Mouse (Mus musculus): Measurements from ENCODE around the gene Arl2. TPM values are rescaled to one million over a fixed set of nuclear protein-coding genes. Genes with fewer than 3 reads are reported as not detected.

The Arl2 gene
- total and polyA plus RNA-seq, 3 experiments, result 47.2 to 111 TPM; not detected in 1

DNA sequence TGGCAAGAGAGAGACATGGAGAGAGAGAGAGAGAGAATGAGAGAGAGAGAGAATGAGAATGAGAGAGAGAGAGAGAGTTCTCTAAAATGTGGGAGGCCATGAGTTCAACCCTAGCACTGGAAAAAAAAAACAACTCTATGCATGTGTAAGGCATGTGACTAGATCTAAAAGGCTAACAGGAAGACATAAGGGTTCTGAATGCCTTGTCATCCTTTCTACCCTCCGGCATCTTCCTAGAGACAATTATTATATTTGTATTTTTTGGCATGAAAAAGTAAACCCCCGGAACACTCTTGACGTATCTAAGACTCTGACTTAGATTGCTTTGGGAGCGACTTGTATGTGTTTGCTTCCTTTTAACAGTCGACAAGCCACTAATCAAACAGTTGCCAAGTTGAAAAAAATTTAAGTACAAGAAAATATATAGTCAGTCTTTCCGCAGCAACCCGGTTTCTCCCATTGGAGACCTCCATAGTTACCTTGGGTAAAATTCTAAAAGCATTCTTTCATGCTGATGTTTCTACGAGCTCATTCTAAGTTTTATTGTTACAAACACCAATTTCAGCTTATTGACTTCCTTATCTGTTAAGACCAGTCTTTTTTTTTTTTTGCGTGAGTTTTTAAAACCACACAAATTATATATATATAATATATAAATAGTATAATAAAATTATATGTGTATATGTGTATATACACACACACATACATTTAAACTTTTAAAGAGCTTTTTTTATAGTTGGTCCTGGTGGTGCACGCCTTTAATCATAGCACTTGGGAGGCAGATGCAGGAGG lies 14.4 kb downstream of the Arl2 start (continued):
- no peak for TF ChIP-seq POLR2AphosphoS5 (IDR thresholded peaks at IDR 0.05; ENCODE audit: borderline replicate concordance, low read depth, low read length)
- TF ChIP-seq SMC3 (IDR thresholded peaks at IDR 0.05; ENCODE audit: low read depth, low read length), result no peak
- no peak for TF ChIP-seq CTCF (IDR thresholded peaks at IDR 0.05 in 2 of 3, conservative IDR thresholded peaks at IDR 0.05 in 1 of 3; ENCODE audit: control insufficient read depth in 1 of 3, insufficient read depth in 1 of 3, low read depth in 2 of 3, low read length in 3 of 3, poor library complexity in 1 of 3, severe bottlenecking in 1 of 3)
- no peak for TF ChIP-seq UBTF (IDR thresholded peaks at IDR 0.05; ENCODE audit: borderline replicate concordance, insufficient read depth, low read depth, low read length)
- no peak for TF ChIP-seq KAT2A (conservative IDR thresholded peaks at IDR 0.05; ENCODE audit: low read depth, low read length)
- no peak for TF ChIP-seq POLR2A (IDR thresholded peaks at IDR 0.05; ENCODE audit: control insufficient read depth in 1 of 2, insufficient read depth in 1 of 2, low read depth in 1 of 2, low read length in 2 of 2, poor library complexity in 1 of 2)
- TF ChIP-seq POLR2AphosphoS2 (IDR thresholded peaks at IDR 0.05; ENCODE audit: low read length), result no peak
- no peak for TF ChIP-seq TBP (IDR thresholded peaks at IDR 0.05; ENCODE audit: low read depth, low read length)
- TF ChIP-seq TAL1 (IDR thresholded peaks at IDR 0.05; ENCODE audit: low read length), result no peak
- TF ChIP-seq SIN3A (IDR thresholded peaks at IDR 0.05; ENCODE audit: low read length), result peak; percentile 71
- TF ChIP-seq JUND (IDR thresholded peaks at IDR 0.05; ENCODE audit: low read depth, low read length), result no peak
- no peak for TF ChIP-seq TCF12 (IDR thresholded peaks at IDR 0.05; ENCODE audit: low read depth, low read length)
- no peak for TF ChIP-seq MAFK (IDR thresholded peaks at IDR 0.05; ENCODE audit: borderline replicate concordance, low read depth, low read length)
- peak; percentile 11; the same call in 1 of the 2 replicates for TF ChIP-seq NELFE (IDR thresholded peaks at IDR 0.05; ENCODE audit: low read depth, low read length)
- TF ChIP-seq CHD1 (IDR thresholded peaks at IDR 0.05; ENCODE audit: low read depth, low read length), result peak; percentile 91; the same call in 1 of the 2 replicates
- peak; percentile 68 for TF ChIP-seq USF1 (IDR thresholded peaks at IDR 0.05; ENCODE audit: low read depth, low read length)
- no peak for TF ChIP-seq E2F4 (IDR thresholded peaks at IDR 0.05; ENCODE audit: borderline replicate concordance, low read depth, low read length)
- TF ChIP-seq CHD2 (IDR thresholded peaks at IDR 0.05; ENCODE audit: low read length), result no peak
- no peak for TF ChIP-seq NRF1 (IDR thresholded peaks at IDR 0.05; ENCODE audit: insufficient read depth, low read depth, low read length, poor library complexity, severe bottlenecking)
- 0 out of 2 replicates have a peak, but pooled peaks have one; percentile 24 for TF ChIP-seq ZMIZ1 (IDR thresholded peaks at IDR 0.05; ENCODE audit: low read depth, low read length)
- TF ChIP-seq ZC3H11A (IDR thresholded peaks at IDR 0.05; ENCODE audit: low read depth, low read length), result no peak
- TF ChIP-seq MAZ (IDR thresholded peaks at IDR 0.05; ENCODE audit: low read depth, low read length), result no peak
- TF ChIP-seq ZKSCAN1 (IDR thresholded peaks at IDR 0.05; ENCODE audit: low read depth, low read length), result no peak

- Histone ChIP-seq H3K9ac (ENCODE audit: control insufficient read depth, low read depth, low read length, poor library complexity, severe bottlenecking) (peak overlapping the region; percentile 48), H3K27ac (ENCODE audit: control insufficient read depth, low read depth, low read length) (no peak overlapping the region)
- peak; percentile 86 for DNase-seq (ENCODE audit: low read depth, low spot score)
- TF ChIP-seq ZMIZ1 (IDR thresholded peaks at IDR 0.05; ENCODE audit: low read depth, low read length) (no peak), TBP (IDR thresholded peaks at IDR 0.05; ENCODE audit: low read depth, low read length) (peak; percentile 37; the same call in 1 of the 2 replicates), KAT2A (conservative IDR thresholded peaks at IDR 0.05; ENCODE audit: low read depth, low read length) (no peak), RAD21 (IDR thresholded peaks at IDR 0.05; ENCODE audit: low read depth, low read length) (peak; percentile 99), RCOR1 (IDR thresholded peaks at IDR 0.05; ENCODE audit: low read depth, low read length) (0 out of 2 replicates have a peak, but pooled peaks have one; percentile 37), CHD2 (IDR thresholded peaks at IDR 0.05; ENCODE audit: low read length) (no peak), MAFK (IDR thresholded peaks at IDR 0.05; ENCODE audit: borderline replicate concordance, low read depth, low read length) (no peak), SIN3A (IDR thresholded peaks at IDR 0.05; ENCODE audit: low read length) (peak; percentile 85), POLR2AphosphoS2 (IDR thresholded peaks at IDR 0.05; ENCODE audit: low read length) (no peak), GABPA (IDR thresholded peaks at IDR 0.05; ENCODE audit: low read depth, low read length) (no peak), MXI1 (IDR thresholded peaks at IDR 0.05; ENCODE audit: low read depth, low read length) (peak; percentile 53; the same call in 1 of the 2 replicates), USF1 (IDR thresholded peaks at IDR 0.05; ENCODE audit: low read depth, low read length) (no peak), NRF1 (IDR thresholded peaks at IDR 0.05; ENCODE audit: insufficient read depth, low read depth, low read length, poor library complexity, severe bottlenecking) (no peak), MYB (IDR thresholded peaks at IDR 0.05; ENCODE audit: low read depth, low read length) (no peak), CTCF (IDR thresholded peaks at IDR 0.05 in 2 of 3, conservative IDR thresholded peaks at IDR 0.05 in 1 of 3; ENCODE audit: control insufficient read depth in 1 of 3, insufficient read depth in 1 of 3, low read depth in 2 of 3, low read length in 3 of 3, poor library complexity in 1 of 3, severe bottlenecking in 1 of 3) (peak; percentile 59 to 95 (median 77)), SMC3 (IDR thresholded peaks at IDR 0.05; ENCODE audit: low read depth, low read length) (peak; percentile 85), ZNF384 (IDR thresholded peaks at IDR 0.05; ENCODE audit: low read depth, low read length) (peak; percentile 66), ZC3H11A (IDR thresholded peaks at IDR 0.05; ENCODE audit: low read depth, low read length) (peak; percentile 86), TAL1 (IDR thresholded peaks at IDR 0.05; ENCODE audit: low read length) (no peak), USF2 (IDR thresholded peaks at IDR 0.05; ENCODE audit: borderline replicate concordance in 1 of 2, insufficient read depth in 1 of 2, low read depth in 1 of 2, low read length in 2 of 2) (no peak)
These were observed 15.1 kb downstream of the Arl2 start for GRCm38 (mm10) chr19:6126289-6126688.

More at GRCm38 (mm10) chr19:6126289-6126688, 15.1 kb downstream of the Arl2 start:
- peaks cover 0 to 17% of the 10 kb centered on the region in 2 experiments; a peak in 2 of 4 replicates for H3K36me3 ChIP-seq (ENCODE audit: control insufficient read depth in 1 of 2, insufficient read depth in 2 of 2, low read length in 2 of 2)
- H3K79me2 ChIP-seq (ENCODE audit: control insufficient read depth, insufficient read depth, low read length, poor library complexity), result peaks cover 1% of the 10 kb centered on the region; the same call in 1 of the 2 replicates
- H3K9me3 ChIP-seq (replicated peaks; ENCODE audit: insufficient read depth, low read length), result no peaks in the 10 kb centered on the region
- H3K4me3 ChIP-seq (ENCODE audit: control insufficient read depth in 1 of 2, insufficient read depth in 1 of 2, low read depth in 2 of 2, low read length in 2 of 2), result peak overlapping the region in 1 of 2 experiments; percentile 57; a peak in 2 of 4 replicates
- H3K27me3 ChIP-seq (ENCODE audit: control insufficient read depth in 1 of 2, insufficient read depth in 2 of 2, low read length in 2 of 2), result no peaks in the 10 kb centered on the region
- H3K4me1 ChIP-seq (ENCODE audit: control insufficient read depth in 1 of 2, insufficient read depth in 2 of 2, low read length in 2 of 2), result peaks cover 3 to 19% of the 10 kb centered on the region in 2 experiments; a peak in 3 of 4 replicates
